Mouse (Mus musculus): ENCODE measurements at regions not wholly inside any gene's neighbourhood (a gene's known extent, or its start where the extent isn't known, plus 50 kb on each side); places are given as distances from the start of the nearest gene placed in this dataset.

DNA sequence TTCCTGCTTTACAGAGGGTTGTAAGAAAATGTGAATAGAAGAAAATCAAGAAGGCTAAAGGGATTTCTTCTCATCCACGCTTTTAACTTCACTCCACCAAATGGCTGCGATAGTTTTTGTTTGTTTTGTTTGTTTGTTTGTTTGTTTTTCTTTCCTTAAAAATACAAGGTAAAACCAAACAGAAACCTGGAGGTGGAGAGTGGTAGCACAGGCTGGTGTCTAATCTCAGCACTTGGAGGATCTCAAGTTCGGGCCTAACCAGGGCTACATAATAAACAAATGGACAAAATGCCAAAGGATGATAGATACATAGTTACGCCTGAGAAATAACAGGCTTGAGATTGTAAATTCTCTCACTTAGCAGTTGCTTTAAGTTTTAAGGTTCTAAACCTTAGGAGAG lies 50.8 kb upstream of the Mboat1 start:
- no peak for DNase-seq (ENCODE audit: inconsistent ontology term)

DNA sequence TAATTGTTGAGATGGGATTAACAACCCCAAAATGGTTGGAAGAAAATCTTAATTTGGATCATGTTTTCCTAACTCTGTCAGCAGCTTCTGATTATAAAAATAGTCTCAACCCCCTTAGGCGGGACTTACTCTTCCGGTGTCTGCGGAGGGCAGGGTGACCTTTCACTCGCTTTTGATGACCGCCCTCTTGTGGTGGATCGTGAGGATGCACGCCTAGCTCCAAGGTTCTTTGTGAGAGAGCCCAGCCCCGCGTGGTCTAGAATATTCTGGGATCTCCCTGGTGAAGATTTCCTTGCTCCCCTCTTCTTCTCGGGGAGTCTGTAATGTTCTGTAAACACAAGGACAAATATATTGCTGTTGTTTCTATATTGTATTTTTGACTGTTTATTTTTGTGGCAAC lies 51.3 kb upstream of the Mboat1 start:
- DNase-seq (ENCODE audit: inconsistent ontology term) = peak; percentile 80

DNA sequence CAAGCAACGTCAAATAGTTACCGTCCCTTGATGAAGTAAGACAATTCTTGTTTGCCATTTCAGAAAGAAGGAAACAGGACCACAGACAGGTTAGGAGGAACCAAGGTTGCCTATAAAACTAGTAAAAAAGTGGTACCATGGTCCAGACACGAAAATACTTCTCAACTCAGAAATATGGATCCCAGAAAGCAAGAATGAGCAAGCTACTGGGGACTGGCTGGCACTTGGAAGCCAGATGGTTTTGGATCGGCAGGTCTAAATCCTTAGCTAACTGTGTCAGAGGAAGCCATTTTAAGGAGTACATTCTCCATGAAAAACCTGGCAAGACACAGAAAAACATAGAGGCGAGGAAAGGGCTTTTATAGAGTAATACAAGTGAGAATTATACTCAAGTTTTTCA lies 51.9 kb upstream of the Mboat1 start:
- no peak for DNase-seq (ENCODE audit: inconsistent ontology term)

DNA sequence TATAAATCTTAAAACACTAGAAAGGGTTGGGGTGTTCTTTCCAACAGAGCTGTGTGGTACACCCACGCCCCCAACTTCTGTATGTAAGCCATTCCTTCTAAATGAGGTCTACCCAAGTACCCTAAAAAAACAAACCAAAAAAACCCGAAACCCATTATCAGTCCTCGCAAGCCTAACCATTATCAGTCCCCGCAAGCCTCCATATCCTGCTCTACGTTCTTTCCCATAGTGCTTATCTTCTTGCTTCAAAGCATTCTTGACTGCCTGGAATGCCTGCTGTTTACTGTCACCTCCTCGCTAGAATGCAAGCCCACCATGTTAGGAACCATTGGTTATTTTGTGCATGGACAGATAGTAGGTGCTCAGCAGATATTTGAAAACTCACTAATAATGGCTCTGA lies 52.3 kb upstream of the Mboat1 start:
- no peak for DNase-seq (ENCODE audit: inconsistent ontology term)

DNA sequence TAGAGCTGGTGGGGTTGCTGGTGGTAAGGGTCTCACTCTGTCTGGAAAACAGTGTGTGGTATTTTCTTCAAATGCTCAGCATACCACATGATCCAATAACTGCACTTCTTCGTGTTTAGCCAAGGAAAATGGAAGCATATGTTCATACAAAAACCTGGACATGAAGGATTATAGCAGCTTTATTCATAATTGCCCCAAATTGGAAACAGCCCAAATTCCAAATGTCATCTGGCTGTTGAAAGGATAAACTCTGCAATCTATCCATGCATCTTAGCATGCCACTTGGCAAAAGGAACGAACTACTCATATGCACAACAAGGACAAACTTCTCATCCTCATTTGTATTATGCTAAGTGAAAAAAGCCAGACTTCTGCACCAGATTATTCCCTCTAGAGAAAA lies 53.5 kb upstream of the Mboat1 start:
- DNase-seq (ENCODE audit: inconsistent ontology term) = no peak

DNA sequence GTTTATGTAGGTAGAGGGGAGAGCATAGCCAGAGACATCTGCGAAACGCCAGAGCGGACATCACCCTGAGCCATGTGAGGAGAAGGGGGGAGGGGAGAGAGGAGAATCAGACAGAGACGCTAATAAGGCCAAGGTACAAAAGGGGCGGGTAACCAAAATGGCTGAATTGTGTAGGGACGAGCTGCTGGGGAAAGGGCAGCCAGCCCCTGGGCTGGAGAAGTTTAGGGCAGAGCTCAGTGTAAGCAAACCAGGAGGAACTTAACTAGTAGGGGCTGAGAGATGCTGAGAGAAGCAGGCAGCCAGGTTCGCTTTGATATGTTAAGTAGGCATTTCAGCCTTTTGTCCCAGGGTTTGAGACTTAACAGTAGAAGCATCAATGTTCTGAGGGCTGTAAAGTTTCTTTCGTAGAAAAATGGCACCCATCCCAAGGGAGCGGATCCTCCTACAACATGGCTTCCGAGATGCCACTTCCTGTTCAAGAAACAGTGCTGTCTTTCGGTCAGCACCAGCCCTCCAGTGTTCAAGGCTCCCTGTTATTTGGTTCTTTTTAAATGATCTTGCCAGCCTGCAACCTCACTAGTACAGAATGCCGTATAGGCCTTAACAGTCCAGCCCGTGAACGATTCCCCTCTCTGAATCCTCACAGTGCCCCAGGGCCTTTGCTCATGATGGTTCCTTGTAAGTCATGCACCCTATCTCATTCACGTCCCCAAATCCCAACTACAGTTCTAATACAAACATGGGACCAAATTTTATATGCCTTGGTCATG lies 55.4 kb upstream of the Mboat1 start:
- no peak for DNase-seq (ENCODE audit: inconsistent ontology term)

DNA sequence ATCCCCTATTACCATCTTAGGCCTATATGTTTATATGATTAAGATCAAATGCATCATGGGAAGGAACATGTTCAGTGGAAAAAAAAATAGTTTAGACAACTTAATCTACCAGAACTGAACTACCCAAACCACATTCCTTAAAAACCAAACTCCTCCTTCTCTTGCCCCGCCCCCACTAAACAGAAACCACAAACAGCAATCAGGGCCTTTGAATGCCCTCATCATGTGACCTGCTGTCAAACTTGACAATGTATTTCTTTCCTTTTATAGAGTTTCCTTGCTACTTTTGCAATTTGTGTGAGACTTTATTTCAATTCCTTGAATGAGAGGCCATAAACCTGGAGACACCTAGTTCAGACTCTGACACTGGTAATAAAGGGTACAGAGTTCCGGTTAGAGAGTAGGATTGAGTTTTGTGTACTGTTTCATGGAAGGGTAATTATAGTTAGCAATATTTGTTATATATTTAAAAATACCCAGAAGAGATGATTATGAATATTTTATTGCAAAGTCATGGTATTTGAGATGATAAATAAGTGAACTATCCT lies 61.7 kb upstream of the Mboat1 start:
- DNase-seq (ENCODE audit: inconsistent ontology term) = no peak

DNA sequence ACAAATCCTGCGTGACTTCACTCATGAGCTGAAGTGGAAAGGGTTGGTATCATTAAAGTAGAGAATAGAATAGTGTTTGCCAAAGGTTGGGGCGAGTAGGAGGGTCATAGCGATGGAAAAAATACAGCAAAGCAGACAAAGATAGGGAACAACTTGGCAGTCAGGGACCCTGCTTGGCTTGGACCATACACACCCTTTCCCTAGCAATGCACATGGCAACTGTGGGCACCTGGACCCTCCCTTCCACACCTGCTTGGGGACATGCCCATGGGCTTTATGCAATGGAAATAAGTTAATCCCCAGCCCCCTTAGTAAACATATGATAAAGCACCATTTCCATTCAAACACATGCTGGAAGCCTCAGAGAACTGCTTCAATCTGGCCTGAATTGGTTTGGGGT lies 62.2 kb upstream of the Mboat1 start:
- no peak for DNase-seq (ENCODE audit: inconsistent ontology term)

DNA sequence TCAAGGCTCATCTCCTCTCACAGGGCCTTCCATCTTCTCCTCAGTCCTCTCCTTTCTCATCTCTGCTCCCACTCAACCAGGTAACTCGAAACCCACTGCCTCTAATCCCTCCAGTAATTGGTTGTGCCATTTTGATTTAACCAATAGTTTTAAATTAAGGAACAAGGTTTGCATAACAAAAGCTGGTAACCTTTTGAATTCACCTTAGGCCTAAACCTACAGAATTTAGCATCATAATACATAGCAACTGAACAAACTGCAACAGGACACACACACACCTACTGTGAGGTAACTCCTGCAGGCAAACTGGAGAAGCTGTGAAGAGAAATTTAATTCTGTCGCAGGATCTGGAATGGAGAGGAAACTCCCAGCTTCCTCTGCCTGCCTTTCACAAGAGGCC lies 66.9 kb upstream of the Mboat1 start:
- no peak for DNase-seq (ENCODE audit: inconsistent ontology term)

DNA sequence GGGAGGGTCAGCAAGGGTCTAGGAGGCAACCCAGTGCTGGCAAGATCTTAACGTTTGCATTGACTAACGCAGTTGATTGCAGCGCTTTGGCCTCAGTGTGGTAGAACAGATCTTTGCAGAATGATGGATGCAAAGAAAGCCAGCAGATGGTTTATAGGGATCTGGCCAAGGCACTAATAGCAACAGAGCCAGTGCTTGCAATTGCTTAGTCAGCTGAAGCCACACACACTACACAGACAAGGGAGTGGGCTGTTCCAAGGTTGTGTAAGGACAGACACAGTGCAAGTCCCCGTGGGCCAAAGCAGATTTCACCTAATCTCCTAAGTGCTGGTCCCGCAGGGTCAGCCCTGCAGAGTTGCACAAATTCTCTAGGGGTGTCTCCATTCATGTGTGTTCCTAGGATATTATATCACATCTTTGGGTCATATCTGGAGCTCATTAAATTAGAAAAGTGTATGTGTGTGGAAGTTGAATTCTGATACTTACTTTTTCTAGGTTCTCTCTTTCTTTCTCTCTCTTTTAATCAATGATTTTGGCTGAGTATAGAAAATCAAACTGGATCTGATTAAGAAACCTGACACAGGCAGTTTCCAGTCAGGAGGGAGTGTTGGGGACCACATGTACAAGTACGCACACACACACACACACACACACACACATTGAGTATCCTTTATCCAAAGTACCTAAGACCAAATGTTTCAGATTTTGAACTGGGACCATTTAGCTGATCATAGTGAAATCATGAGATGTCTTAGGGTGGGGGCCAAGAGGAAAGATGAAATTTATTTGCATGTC lies 68.5 kb upstream of the Mboat1 start:
- DNase-seq (ENCODE audit: inconsistent ontology term) = no peak

DNA sequence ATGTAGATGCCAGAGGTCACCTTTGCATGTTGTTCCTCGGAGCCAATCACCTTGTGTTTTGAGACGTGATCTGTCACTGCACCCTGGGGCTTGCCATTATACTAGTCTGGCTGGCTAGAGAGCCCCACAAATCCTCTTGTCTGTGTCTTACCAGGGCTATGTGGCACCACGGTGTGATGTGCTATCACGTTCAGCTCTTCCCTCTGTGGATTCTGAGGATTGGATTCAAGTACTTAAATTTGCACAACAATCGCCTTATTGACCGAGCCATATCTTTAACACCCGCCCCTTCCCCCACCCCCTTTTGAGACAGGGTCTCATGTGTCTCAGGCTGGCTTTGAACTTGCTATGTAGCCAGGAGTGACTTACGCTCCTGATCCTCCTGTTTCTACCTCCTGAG lies 70.8 kb upstream of the Mboat1 start:
- no peak for DNase-seq (ENCODE audit: inconsistent ontology term)

DNA sequence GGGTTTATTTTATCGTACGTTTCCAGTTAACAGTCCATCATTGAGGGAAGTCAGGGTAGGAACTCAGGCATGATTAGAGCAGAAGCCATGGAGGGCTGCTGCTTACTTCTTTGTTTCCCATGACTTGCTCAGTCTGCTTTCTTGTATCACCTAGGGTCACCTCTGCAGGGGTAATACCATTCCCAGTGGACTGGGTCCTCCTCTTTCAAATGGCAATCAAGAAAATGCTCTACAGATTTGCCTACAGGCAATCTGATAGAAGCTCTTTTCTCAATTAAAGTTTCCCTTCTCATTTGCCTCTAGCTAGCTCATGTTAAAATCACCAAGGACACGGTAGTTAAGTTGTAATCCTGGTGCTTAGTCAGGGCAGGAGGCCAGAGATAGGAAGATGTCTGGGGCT lies 72.5 kb upstream of the Mboat1 start:
- no peak for DNase-seq (ENCODE audit: inconsistent ontology term)

DNA sequence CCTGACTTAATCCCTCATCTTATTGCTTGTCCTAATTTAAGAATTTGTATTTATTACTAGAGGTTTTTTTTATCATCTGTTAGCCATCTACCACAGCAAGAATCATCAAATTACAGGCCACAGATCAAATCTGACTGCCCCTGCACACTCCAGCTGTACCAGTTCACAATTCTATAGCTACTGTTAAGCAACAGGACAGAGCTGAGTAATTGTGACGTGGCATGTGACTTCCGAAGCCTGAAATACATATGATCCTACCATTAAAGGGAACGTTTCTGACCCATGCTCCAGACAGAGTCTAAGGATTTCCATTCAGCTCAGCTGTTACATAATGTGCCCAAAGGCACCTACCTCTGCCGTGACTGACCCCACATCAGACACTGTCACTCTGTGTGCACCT lies 74.0 kb upstream of the Mboat1 start:
- no peak for DNase-seq (ENCODE audit: inconsistent ontology term)

DNA sequence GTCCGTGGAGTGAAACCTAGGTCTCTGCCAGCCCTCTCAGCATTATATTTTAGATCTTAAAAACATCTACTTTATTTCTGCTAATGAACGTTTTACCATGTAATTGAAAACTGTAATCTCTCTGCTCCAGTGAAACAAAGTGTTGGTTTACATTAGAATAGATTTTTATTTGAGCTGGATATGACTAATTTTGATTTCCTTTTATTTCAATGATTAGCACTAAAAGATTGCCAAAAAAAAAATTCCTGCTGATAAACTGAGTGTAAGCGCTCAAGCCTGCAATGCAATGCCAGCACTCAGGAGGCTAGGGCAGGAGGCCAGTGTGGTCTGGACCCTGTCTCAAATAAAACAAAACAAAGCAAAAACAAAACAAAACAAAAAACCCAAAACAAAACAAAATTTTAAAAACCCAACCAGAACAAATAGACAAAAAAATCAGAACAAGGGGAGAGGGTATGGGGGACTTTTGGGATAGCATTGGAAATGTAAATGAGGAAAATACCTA lies 69.3 kb upstream of the E2f3 start:
- peak; percentile 92 for DNase-seq (ENCODE audit: inconsistent ontology term)

DNA sequence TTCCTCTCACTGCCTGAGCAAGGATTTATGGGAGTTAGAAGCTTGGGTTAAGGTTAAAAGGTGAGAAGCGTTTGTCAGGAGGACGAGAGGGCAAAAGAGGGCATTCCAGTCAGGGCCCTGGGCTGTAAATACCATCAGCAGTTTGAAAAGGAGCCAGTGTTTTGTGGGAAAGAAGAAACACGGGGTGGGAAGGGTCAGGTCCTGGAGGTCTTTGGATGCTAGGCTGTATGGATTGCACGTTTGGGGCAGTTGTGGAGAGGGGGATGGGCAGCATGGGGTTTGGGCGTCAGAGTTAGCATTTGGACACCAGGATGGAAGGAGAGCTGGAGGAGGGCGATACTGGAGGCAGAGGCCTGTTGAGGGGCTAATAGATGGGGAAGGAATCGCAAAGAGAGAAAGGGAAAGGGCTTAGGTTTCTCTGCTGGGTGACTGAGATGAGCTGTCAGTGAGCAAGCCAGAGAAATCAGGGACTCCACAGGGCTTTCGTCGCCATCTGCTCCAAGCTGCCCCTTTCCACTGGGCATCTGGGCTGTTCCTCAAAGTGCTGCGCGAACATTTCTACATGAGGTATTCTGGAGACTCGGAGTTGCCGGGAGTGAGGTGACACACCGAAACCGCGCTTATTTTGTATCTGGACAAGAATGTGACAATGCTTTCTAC lies 66.2 kb upstream of the E2f3 start:
- DNase-seq (ENCODE audit: inconsistent ontology term) = no peak

DNA sequence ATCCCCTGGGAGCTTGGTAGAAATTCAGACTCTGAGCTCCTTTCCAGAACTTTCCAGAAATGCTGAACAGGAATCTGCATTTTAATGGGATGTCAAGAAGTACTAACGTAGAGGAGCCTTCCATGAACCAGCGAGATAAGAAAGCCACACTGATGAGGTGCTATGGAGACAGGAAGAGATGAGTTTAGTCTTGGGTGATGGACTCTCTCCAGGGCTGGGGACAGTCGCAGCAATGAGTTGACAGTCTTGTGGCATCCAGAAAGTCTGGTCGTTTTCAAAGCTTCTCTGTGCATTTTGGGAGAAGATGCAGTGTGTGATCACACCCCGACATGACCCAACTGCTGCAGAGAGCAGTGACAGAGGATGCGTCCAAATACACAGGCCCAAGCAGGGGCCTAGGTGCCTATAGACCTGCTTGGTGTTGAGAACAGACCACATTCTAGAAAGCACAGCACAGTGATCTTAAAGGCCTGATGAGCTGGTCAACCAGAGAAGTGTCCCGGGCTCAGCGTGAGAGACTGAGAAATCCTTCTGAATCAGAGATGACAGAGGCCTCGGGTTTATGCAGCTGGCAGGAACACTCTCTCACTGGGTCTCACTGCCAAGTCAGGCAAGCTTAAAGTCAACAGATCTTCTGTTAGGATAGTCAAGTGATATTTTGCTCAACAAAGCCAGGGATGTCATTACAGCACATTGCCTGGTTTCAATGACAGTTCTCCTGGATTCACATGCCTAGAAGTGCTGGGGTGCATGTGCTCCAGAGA lies 65.1 kb upstream of the E2f3 start:
- DNase-seq (ENCODE audit: inconsistent ontology term) = no peak

DNA sequence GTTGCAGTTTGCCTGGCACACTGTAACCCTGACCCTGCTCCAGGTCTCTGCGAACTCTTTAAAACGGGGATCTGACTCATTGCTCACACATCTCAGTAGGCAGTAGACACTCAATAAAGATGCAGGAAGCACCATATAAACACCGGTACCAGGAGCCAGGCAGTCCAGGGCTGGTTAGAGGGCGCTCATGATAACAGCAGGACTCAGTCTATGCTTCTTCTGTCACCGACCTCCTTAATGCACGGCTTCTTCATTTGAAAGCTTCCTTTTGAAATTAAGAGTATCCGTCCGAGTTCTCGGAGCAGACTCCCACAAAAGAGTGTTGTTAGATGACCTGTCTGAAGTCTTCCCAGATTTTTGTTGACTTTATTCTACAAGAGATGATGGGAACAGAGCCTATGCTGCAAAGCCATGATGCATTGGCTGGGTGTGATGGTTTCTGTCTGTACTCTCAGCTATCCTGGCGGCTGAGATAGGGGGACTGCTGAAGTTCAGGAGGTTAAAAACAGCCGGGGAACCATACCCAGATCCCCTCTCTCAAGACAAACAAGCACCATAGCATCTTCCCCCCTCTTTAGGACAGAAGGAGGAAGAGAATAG lies 62.5 kb upstream of the E2f3 start:
- no peak for DNase-seq (ENCODE audit: inconsistent ontology term)

DNA sequence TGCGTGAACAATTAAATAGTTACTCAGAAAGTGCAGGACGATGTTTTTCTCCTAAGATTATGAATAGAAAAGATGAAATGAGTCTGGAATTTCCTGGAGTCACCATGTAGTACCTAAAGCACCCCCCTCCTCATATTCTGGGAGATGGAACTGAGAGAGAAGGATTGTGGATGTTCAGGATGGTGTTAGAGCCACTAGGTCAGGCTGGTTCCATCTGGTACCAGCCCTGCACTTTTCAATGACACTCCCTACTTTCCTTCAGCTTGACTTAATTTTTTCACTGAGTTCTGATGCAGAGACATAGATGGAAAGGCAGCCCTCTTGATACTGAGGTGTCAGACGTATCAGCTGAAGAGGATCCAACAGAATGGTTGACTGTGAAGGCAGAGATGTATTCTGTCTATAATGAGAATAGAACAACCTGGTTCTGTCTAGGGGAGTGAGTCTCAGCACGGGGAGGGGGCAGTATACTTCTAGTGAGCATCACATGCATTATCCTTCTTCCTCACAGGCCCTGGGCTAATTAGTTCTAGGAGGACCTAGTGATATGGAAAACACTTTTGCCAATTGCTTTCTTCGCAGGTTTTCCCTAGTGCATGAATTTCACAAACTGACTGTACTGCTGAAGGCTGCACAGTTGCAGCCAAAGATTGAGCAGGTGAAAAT lies 60.8 kb upstream of the E2f3 start:
- DNase-seq (ENCODE audit: inconsistent ontology term) = no peak

DNA sequence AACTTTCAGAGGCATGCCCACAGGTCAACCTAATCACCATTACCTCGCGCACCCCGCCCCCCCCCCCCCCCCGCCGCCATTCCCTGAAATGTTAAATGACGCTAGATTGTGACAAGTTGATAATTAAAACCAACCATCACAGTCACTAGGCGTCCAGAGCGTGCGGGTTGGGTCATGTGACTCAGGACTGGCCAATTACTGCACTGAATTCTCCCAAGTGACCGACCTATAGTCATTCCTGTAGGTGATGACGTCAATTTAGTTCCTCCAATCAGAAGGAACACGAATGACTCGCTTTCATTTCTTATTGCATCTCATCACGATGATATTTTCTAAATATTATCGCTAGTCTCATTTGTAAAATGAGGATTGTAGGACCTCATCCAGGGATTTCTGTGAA lies 60.2 kb upstream of the E2f3 start:
- DNase-seq (ENCODE audit: inconsistent ontology term) = no peak

DNA sequence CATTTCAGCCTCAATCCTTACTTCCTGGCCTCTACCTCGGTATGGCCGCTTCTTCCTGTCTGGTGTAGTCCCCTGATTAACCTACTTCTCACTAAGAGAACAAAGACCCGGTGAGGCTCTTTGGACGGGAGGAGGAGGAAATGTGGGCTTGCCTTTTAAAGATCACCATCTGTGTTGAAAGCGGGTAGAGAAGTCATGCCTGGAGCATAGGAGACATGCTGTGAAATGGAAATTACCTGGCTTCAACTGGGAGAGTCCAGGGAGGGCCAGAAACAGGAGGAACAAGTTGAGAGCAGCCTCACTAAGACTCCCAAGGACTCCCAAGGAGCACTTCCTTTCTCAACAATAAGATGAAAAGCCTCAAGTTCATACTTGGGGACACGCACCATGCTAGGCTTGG lies 59.4 kb upstream of the E2f3 start:
- DNase-seq (ENCODE audit: inconsistent ontology term) = no peak

DNA sequence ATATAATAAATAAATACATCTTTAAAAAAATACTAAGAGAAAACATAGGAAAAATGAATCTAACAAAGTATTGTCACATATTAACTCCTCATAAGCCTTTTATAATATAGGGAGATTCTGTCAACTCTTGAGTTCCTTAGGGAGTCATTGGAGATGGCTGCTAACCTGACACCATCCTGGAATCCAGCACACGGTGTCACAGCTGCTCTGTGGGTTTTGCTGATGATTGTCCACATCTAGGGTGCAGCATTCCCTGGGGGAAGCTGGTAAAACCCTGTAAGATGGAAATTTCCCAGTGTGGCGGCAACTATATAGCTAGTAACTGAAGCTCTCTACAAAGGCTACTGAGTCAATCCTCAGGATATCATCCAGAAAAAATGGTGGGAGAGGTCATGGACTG lies 58.9 kb upstream of the E2f3 start:
- DNase-seq (ENCODE audit: inconsistent ontology term) = no peak

All from Muller cell, postnatal 12 days (primary cell).